Mouse (Mus musculus): ENCODE data around the gene Arsg.

DNA sequence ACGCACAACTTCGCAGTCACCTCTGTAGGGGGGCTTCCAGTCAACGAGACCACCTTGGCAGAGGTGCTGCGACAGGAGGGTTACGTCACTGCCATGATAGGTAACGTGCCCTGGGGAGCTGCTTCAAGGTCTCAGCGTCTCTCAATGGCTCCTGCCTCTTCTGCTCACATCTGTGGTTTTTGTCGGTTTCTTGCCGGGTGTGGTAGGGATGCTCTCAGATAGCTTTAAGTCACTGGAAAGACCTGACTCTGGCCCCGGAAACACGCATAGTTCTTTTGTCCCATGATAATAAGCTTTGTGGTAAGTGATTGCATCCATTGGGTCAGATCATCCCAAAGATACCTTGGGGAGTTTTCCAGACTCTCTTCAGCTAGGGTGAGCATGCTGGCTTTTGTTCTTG, 44.2 kb downstream of the Arsg start:
- TF ChIP-seq POLR2A (IDR thresholded peaks at IDR 0.05; ENCODE audit: borderline replicate concordance, control insufficient read depth, low read depth, low read length) (no peak), CTCF (IDR thresholded peaks at IDR 0.05; ENCODE audit: control insufficient read depth, insufficient read depth, low read length) (no peak)
